Mouse (Mus musculus) stomach, postnatal 0 days (tissue): ENCODE measurements around the gene Uhrf1bp1.

Experiments
- CTCF ChIP-seq: IDR thresholded peaks from 2 replicates; pipeline ENCODE4 v1.5.1; 2016; ENCODE audit warnings: antibody characterized with exemption, low read depth, mild to moderate bottlenecking, moderate library complexity
- EP300 ChIP-seq: optimal IDR thresholded peaks from 2 replicates; pipeline ENCODE3; 2016; ENCODE audit warnings: antibody characterized with exemption

DNA sequence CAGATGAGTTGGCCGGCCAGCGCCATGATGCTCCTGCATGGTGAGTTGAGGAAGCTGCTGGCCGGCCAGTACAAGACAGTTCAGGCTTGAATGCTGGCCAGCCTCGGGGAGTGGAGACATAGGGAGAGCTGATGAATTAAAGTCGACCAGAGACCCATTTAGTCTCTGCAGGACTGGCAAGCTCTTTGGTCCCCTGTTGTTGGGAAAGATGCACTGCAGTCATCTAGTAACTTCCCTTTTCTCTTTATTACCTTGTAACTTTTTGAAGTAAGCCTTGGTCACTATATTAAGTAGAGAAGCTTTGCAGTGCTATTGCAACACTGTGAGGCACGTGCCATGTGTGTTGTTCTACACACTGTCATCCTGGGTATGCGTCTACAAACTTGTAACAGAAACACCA is 69.3 kb downstream of the Uhrf1bp1 start:
- no peak for TF ChIP-seq EP300
- peak; percentile 41; the same call in 1 of the 2 replicates for TF ChIP-seq CTCF
